Mouse (Mus musculus): Measurements from ENCODE around the gene Snapc2.
"Not testable (repeated sequence)": the region's sequence is repeated elsewhere in the genome, so short reads cannot be mapped to it uniquely, and the experiment has no call there.

Snapc2 gene

GRCm38 (mm10) chr8:4238434-4239192 is 14.3 kb upstream of the Snapc2 start, which contains the start of the genes Map2k7 and Gm49320:
Gene Map2k7 (plus strand): TSS chr8:4238740.
Gene Gm49320 (plus strand): TSS chr8:4238865.
- peak; percentile 100 for DNase-seq

- DNase-seq: no peak
Measured at GRCm38 (mm10) chr8:4239193-4239890, 13.5 kb upstream of the Snapc2 start.

GRCm38 (mm10) chr8:4245061-4245460 is 7.8 kb upstream of the Snapc2 start:
- DNase-seq: no peak

- peak; percentile 26 for DNase-seq
Measured at GRCm38 (mm10) chr8:4245737-4246136, 7.1 kb upstream of the Snapc2 start.

GRCm38 (mm10) chr8:4247241-4247640 is 5.6 kb upstream of the Snapc2 start:
- no peak for DNase-seq

- DNase-seq: peak; percentile 27
Measured at GRCm38 (mm10) chr8:4247951-4248540, 4.8 kb upstream of the Snapc2 start, which contains the start of gene Tgfbr3l. Gene Tgfbr3l (plus strand): TSS chr8:4248214.

GRCm38 (mm10) chr8:4249213-4249612 is 3.7 kb upstream of the Snapc2 start:
- no peak for DNase-seq

GRCm38 (mm10) chr8:4250306-4250970 is 2.4 kb upstream of the Snapc2 start:
- DNase-seq: peak; percentile 81

- DNase-seq: no peak
Measured at GRCm38 (mm10) chr8:4252116-4252760, 642 bp upstream of the Snapc2 start.

- DNase-seq: peak; percentile 78
Measured at GRCm38 (mm10) chr8:4254001-4254400, 1.1 kb downstream of the Snapc2 start.

GRCm38 (mm10) chr8:4255471-4255870 is 2.6 kb downstream of the Snapc2 start:
- not testable (repeated sequence) for DNase-seq

GRCm38 (mm10) chr8:4256911-4257310 is 4.0 kb downstream of the Snapc2 start:
- no peak for DNase-seq

GRCm38 (mm10) chr8:4257350-4257749 is 4.5 kb downstream of the Snapc2 start:
- DNase-seq: no peak

GRCm38 (mm10) chr8:4258233-4258632 is 5.4 kb downstream of the Snapc2 start:
- DNase-seq: peak; percentile 58

- peak; percentile 46 for DNase-seq
Measured at GRCm38 (mm10) chr8:4258678-4259077, 5.8 kb downstream of the Snapc2 start.

- DNase-seq: peak; percentile 70
Measured at GRCm38 (mm10) chr8:4259125-4259804, 6.4 kb downstream of the Snapc2 start, which contains the start of gene Ctxn1. Gene Ctxn1 (minus strand): TSS chr8:4259274.

- no peak for DNase-seq
Measured at GRCm38 (mm10) chr8:4259805-4260170, 6.9 kb downstream of the Snapc2 start.

- DNase-seq: no peak
Measured at GRCm38 (mm10) chr8:4263105-4263791, 10.4 kb downstream of the Snapc2 start.

GRCm38 (mm10) chr8:4265160-4265914 is 12.5 kb downstream of the Snapc2 start:
- DNase-seq: no peak

- no peak for DNase-seq
Measured at GRCm38 (mm10) chr8:4267627-4268026, 14.7 kb downstream of the Snapc2 start.

- DNase-seq: no peak
Measured at GRCm38 (mm10) chr8:4269609-4270008, 16.7 kb downstream of the Snapc2 start.
